Mouse (Mus musculus) C2C12 (cell line): Measurements from ENCODE around the gene Kdm4c. TPM values are rescaled to one million over a fixed set of nuclear protein-coding genes. Genes with fewer than 3 reads are reported as not detected.

ENCODE experiments used
- H3K27me3 ChIP-seq: one replicate; pipeline ENCODE4 v1.6.1; 2011; ENCODE audit not compliant: control insufficient read depth, insufficient read depth, insufficient read length
- H3K36me3 ChIP-seq: one replicate; pipeline ENCODE4 v1.6.1; 2011; ENCODE audit not compliant: control insufficient read depth, insufficient read depth
- H3K4me3 ChIP-seq: one replicate; pipeline ENCODE4 v1.5.1; 2011; ENCODE audit warnings: mild to moderate bottlenecking, control low read depth; ENCODE audit not compliant: poor library complexity, insufficient read depth, severe bottlenecking
- H3K79me2 ChIP-seq: one replicate; pipeline ENCODE4 v1.6.1; 2011; ENCODE audit not compliant: control insufficient read depth, insufficient read depth
- H3K79me3 ChIP-seq: one replicate; pipeline ENCODE4 v1.6.1; 2011; ENCODE audit warnings: low read depth, control low read depth
- H3ac ChIP-seq: one replicate; pipeline ENCODE3; 2011; ENCODE audit warnings: low read depth; ENCODE audit not compliant: control insufficient read depth, insufficient read length
- CEBPB ChIP-seq: IDR thresholded peaks from one replicate; pipeline ENCODE4 v1.6.1; 2011; ENCODE audit warnings: low read depth, mild to moderate bottlenecking, control low read depth, moderate library complexity
- CTCF ChIP-seq: IDR thresholded peaks from one replicate; pipeline ENCODE4 v1.5.1; 2011; ENCODE audit not compliant: control insufficient read depth, insufficient read depth, insufficient read length
- FOSL1 ChIP-seq: IDR thresholded peaks from one replicate; pipeline ENCODE4 v1.8.0; 2011; ENCODE audit warnings: mild to moderate bottlenecking, low read length; ENCODE audit not compliant: poor library complexity, insufficient read depth, severe bottlenecking
- MAX ChIP-seq: IDR thresholded peaks from one replicate; pipeline ENCODE4 v1.6.1; 2011; ENCODE audit warnings: mild to moderate bottlenecking, control low read depth
- MYOD1 ChIP-seq: IDR thresholded peaks from one replicate; pipeline ENCODE4 v1.6.1; 2011; ENCODE audit warnings: low read depth; ENCODE audit not compliant: control insufficient read depth, insufficient read length
- MYOG ChIP-seq: IDR thresholded peaks from one replicate; pipeline ENCODE4 v1.6.1; 2011; ENCODE audit not compliant: control insufficient read depth, insufficient read length; ENCODE audit errors: extremely low read depth
- USF1 ChIP-seq: IDR thresholded peaks from one replicate; pipeline ENCODE4 v1.6.1; 2011; ENCODE audit warnings: low read depth, mild to moderate bottlenecking, control low read depth, moderate library complexity
- polyA plus RNA-seq: library from polyadenylated mRNA; unstranded; fragments of >200 nt; fragmentation: generic; extraction: Trizol; gene quantifications from one replicate; pipeline ENCODE4 v1.2.1, GENCODE M21; 2012; ENCODE audit warnings: missing spikeins

Kdm4c gene
- polyA plus RNA-seq, 1 experiment = 2.7 TPM

DNA sequence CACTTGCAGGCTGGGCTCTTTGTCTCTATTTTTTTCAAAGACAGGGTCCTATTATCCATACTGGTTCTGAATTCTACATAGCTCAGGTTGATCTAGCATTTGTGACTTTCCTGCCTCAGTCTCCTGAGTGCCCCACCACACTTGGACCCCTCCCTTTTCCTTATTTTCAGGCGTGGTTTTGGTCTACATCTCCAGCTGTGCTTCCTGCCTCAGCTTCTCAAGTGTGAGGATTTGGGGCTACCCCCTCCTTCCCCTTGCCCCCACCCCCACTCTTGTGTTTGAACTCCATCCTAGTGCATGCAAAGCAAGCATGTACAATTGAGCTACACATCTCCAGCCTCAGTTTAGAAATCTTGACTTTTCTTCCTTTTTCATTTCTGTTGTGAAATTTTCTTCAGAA lies 16.2 kb downstream of the Kdm4c start:
- peaks cover 54% of the 10 kb centered on the region for H3K79me3 ChIP-seq
- no peaks in the 10 kb centered on the region for H3K36me3 ChIP-seq
- H3K27me3 ChIP-seq = no peaks in the 10 kb centered on the region
- no peak overlapping the region for H3K4me3 ChIP-seq
- H3ac ChIP-seq = no peak overlapping the region
- TF ChIP-seq CEBPB = no peak
- TF ChIP-seq CTCF = no peak
- TF ChIP-seq MAX = no peak
- TF ChIP-seq FOSL1 = no peak
- TF ChIP-seq USF1 = no peak
- TF ChIP-seq MYOG = no peak
- TF ChIP-seq MYOD1 = no peak
- peaks cover 91% of the 10 kb centered on the region for H3K79me2 ChIP-seq

DNA sequence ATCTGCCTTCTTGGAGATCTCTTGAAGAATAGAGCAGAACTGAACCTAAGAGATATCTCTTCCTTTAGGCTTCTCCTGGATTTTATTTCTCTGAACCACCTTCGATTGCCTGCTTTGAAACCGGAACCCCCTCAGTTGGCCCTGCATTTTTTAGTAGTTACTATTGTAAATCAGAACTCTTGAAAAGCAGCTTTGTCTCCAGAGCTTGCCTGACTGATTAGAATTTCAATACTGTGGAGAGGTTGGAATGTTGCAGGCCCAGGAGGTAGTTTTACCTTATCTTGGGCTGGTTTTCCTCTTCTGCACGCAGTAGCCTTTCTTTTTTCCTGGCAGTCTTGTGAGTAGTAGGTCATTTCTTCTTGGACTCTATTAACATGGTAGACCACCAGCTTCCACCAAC lies 17.0 kb downstream of the Kdm4c start:
- TF ChIP-seq FOSL1 (no peak), CEBPB (no peak), MYOG (no peak), CTCF (no peak), MYOD1 (no peak), MAX (no peak), USF1 (no peak)

DNA sequence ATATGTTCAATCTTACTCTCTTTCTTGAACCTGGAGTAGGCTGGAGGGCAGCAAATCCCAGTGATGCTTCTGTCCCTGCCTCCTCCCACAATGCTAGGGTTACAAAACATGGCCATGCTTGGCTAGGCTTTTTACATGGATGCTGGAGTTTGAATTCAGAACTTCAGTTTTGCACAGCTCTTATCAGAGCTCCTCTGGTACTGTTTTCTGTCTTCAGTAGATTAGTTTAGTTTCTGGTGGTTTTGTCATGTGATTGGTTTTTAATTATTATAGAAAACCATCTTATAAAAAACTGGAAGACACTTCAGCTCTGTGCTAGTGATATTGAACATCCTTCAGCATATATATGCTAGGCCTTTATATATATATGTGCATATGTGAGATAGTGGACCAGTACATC lies 19.6 kb downstream of the Kdm4c start:
- H3K79me2 ChIP-seq = peaks cover 68% of the 10 kb centered on the region
- no peak for TF ChIP-seq USF1
- TF ChIP-seq MYOD1 = no peak
- TF ChIP-seq FOSL1 = no peak
- TF ChIP-seq CTCF = no peak
- no peak for TF ChIP-seq MAX
- TF ChIP-seq CEBPB = no peak
- no peak for TF ChIP-seq MYOG
- H3K36me3 ChIP-seq = peaks cover 5% of the 10 kb centered on the region
- peaks cover 41% of the 10 kb centered on the region for H3K79me3 ChIP-seq
- no peak overlapping the region for H3K4me3 ChIP-seq
- H3K27me3 ChIP-seq = no peaks in the 10 kb centered on the region
- H3ac ChIP-seq = no peak overlapping the region

More for the DNA sequence above, 17.0 kb downstream of the Kdm4c start:
- H3K36me3 ChIP-seq = peaks cover 1% of the 10 kb centered on the region
- H3K79me2 ChIP-seq = peaks cover 83% of the 10 kb centered on the region
- H3K4me3 ChIP-seq = no peak overlapping the region
- peaks cover 50% of the 10 kb centered on the region for H3K79me3 ChIP-seq
- no peaks in the 10 kb centered on the region for H3K27me3 ChIP-seq
- no peak overlapping the region for H3ac ChIP-seq

DNA sequence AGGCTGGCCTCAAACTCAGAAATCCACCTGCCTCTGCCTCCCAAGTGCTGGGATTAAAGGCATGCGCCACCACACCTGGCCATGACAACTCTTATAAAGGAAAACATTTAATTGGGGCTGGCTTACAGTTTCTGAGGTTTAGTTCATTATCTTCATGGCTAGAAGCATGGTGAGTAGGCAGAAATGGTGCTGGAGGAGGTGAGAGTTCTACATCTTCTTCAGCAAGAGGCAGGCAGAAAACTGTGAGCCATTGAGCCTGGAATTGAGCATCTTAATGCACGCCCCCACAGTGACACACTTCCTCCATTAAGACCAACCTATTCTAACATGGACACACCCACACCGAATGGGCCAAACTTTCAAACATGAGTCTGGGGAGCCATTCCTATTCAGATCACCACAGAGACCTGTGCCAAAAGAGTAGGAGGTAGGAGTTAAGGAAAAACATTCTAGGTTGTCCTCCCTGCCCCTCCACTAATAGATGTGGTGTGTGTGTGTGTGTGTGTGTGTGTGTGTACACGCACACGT lies 22.2 kb downstream of the Kdm4c start:
- TF ChIP-seq CEBPB = no peak
- TF ChIP-seq FOSL1 = no peak
- no peak for TF ChIP-seq MYOG
- no peak for TF ChIP-seq CTCF
- no peak for TF ChIP-seq USF1
- TF ChIP-seq MYOD1 = no peak
- no peak for TF ChIP-seq MAX
- H3K79me2 ChIP-seq = peaks cover 44% of the 10 kb centered on the region
- H3ac ChIP-seq = no peak overlapping the region
- no peak overlapping the region for H3K4me3 ChIP-seq
- H3K27me3 ChIP-seq = no peaks in the 10 kb centered on the region
- H3K79me3 ChIP-seq = peaks cover 30% of the 10 kb centered on the region
- H3K36me3 ChIP-seq = peaks cover 9% of the 10 kb centered on the region

DNA sequence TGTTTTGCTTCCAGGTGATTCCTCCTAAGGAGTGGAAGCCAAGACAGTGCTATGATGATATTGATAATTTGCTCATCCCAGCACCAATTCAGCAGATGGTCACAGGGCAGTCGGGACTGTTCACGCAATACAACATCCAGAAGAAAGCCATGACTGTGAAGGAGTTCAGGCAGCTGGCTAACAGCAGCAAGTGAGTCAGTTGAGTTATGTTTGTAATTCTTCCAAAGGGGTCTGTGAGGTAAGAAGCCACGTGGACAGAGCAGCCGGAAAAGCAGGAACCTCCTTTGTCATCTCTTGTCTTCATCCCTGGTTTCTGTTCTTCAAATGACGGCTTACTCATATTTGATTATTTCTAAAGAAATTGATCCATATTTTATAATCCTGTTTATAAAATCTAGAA lies 28.9 kb downstream of the Kdm4c start:
- Histone ChIP-seq H3K27me3 (no peaks in the 10 kb centered on the region), H3ac (no peak overlapping the region)

More for the DNA sequence above, 28.9 kb downstream of the Kdm4c start:
- peaks cover 16% of the 10 kb centered on the region for H3K36me3 ChIP-seq
- H3K4me3 ChIP-seq = no peak overlapping the region
- H3K79me2 ChIP-seq = peaks cover 3% of the 10 kb centered on the region
- H3K79me3 ChIP-seq = peaks cover 5% of the 10 kb centered on the region
- TF ChIP-seq MYOG = no peak
- no peak for TF ChIP-seq MAX
- TF ChIP-seq USF1 = no peak
- TF ChIP-seq MYOD1 = no peak
- TF ChIP-seq CTCF = no peak
- TF ChIP-seq FOSL1 = no peak
- TF ChIP-seq CEBPB = no peak
